Mouse (Mus musculus) stomach, embryonic 16.5 days (tissue): Measurements from ENCODE around the gene BC034090. TPM values are rescaled to one million over a fixed set of nuclear protein-coding genes. Genes with fewer than 3 reads are reported as not detected.

ENCODE experiments used
- ATAC-seq: fragments of 200-750 bp; cut with Nextera tagmentation; 2 replicates; pipeline ENCODE4 v1.8.0; 2017; ENCODE audit warnings: moderate number of reproducible peaks, moderate TSS enrichment; ENCODE audit not compliant: insufficient read depth, low FRiP score
- H3K27ac ChIP-seq: fragments of 300-500 bp; sonication (generic); 2 replicates; pipeline ENCODE4 v1.5.1; 2014; ENCODE audit warnings: low read length
- H3K27me3 ChIP-seq: fragments of 300-500 bp; sonication (generic); 2 replicates; pipeline ENCODE4 v1.6.1; 2014; ENCODE audit warnings: low read length, control low read depth, mixed read lengths; ENCODE audit not compliant: control insufficient read depth, insufficient read depth
- H3K36me3 ChIP-seq: fragments of 300-500 bp; sonication (generic); 2 replicates; pipeline ENCODE4 v1.6.1; 2014; ENCODE audit warnings: low read length; ENCODE audit not compliant: control insufficient read depth, insufficient read depth
- H3K4me1 ChIP-seq: fragments of 300-500 bp; sonication (generic); 2 replicates; pipeline ENCODE4 v1.6.1; 2014; ENCODE audit warnings: low read length, control low read depth, mixed read lengths; ENCODE audit not compliant: control insufficient read depth, insufficient read depth
- H3K4me2 ChIP-seq: fragments of 300-500 bp; sonication (generic); 2 replicates; pipeline ENCODE4 v1.6.1; 2014; ENCODE audit warnings: low read depth, low read length, mixed read lengths
- H3K4me3 ChIP-seq: fragments of 300-500 bp; sonication (generic); replicated peaks from 2 replicates; pipeline ENCODE4 v1.5.1; 2014; ENCODE audit warnings: mild to moderate bottlenecking, low read length
- H3K9ac ChIP-seq: fragments of 300-500 bp; sonication (generic); 2 replicates; pipeline ENCODE4 v1.6.1; 2014; ENCODE audit warnings: low read length
- H3K9me3 ChIP-seq: fragments of 300-500 bp; sonication (generic); replicated peaks from 2 replicates; pipeline ENCODE4 v1.6.1; 2016; ENCODE audit warnings: low read length, control low read depth; ENCODE audit not compliant: control insufficient read depth
- WGBS: fragments of 180-500 bp; shearing (Covaris S2); extraction: QIAGEN DNeasy Blood & Tissue Kit; methylation state at CpG from one replicate; pipeline ENCODE4 v1.1.7; 2014; 5-methylcytosine and 5-hydroxymethylcytosine counted together
- polyA plus RNA-seq: library from polyadenylated mRNA; unstranded; fragments of >200 nt; fragmentation: Nextera tagmentation; extraction: Ambion mirVana; gene quantifications from 2 replicates; pipeline ENCODE4 v1.2.1, GENCODE M21; 2015

The BC034090 gene
- polyA plus RNA-seq, 1 experiment from 2014 or later, result 2.5 TPM

DNA sequence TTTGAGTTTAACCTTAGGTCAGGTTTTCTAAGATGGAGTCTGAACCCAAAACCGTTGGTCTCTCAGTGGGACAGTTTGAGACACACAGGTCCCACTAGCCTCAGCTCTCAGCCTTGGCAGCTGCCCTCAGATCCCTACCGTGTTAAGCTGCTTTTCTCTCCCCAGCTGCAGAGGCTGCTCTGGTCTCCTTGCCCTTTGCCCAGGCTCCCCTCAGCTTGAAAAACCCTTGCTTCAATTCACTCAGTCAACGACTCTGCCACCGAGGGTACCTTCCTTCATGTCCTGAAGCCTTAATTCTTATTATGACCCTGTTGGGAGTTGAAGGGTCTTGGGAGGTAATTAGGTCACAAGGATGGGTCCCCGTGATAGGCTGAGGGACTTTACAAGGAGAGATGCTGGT, 5.7 kb upstream of the BC034090 start:
- no peak for ATAC-seq
- WGBS, result 49% methylated on average over 5 of the region's 5 CpGs

DNA sequence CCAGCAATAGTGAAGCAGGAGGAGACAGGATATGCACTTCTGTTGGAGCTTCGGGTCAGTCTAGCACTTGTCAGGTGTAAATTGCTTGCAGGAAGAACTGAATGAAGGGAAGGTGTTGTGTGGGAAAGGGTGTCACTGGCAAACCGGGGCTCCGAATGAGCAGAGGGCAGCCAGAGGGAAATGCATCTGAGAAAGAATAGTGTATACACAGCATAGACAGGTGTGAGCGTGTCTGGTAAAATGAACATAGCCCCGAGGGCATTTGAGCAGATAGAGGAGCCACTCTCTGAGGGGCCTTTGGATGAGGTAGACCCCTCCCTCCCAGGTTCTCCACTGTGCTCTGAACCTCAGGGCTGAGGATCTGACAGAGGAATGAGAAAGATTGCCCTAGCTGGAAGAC, 3.8 kb upstream of the BC034090 start:
- H3K27ac ChIP-seq, result no peak overlapping the region
- no peak for ATAC-seq
- no peaks in the 10 kb centered on the region; the same call in 1 of the 2 replicates for H3K4me1 ChIP-seq

More for the DNA sequence above, 5.7 kb upstream of the BC034090 start:
- Histone ChIP-seq H3K36me3 (no peaks in the 10 kb centered on the region), H3K4me3 (no peak overlapping the region), H3K9ac (no peak overlapping the region), H3K4me2 (no peak overlapping the region), H3K27ac (no peak overlapping the region), H3K27me3 (peaks cover 11% of the 10 kb centered on the region; the same call in 1 of the 2 replicates), H3K9me3 (no peaks in the 10 kb centered on the region), H3K4me1 (no peaks in the 10 kb centered on the region)

DNA sequence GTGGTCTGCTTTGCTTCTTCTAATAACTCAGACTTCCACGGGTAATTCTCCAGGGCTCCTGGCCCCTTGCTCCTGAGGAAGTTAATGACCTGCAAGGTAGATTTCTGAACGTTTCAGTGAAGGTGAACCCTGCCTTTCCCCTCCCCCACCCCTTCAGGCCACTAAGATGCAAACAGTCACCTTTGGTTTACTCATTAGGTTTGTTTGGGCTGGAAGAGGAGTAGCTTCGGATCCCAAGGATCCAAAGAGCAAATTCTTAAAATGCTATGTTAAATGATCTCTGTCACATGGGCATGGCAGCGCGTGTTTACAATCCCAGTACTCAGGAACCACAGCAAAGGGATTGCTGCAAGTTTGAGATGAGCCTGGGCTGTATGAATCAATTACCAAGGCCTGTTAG, 3.2 kb upstream of the BC034090 start:
- Histone ChIP-seq H3K27me3 (peaks cover 21% of the 10 kb centered on the region), H3K9me3 (no peaks in the 10 kb centered on the region), H3K4me2 (no peak overlapping the region), H3K4me1 (no peaks in the 10 kb centered on the region; the same call in 1 of the 2 replicates), H3K9ac (no peak overlapping the region), H3K36me3 (no peaks in the 10 kb centered on the region), H3K27ac (no peak overlapping the region), H3K4me3 (no peak overlapping the region)
- 21% methylated on average over 5 of the region's 5 CpGs for WGBS
- ATAC-seq, result no peak

More for the DNA sequence above, 3.8 kb upstream of the BC034090 start:
- no peaks in the 10 kb centered on the region for H3K36me3 ChIP-seq
- H3K9me3 ChIP-seq, result no peaks in the 10 kb centered on the region
- H3K9ac ChIP-seq, result no peak overlapping the region
- 42% methylated on average over 5 of the region's 5 CpGs for WGBS
- peaks cover 20% of the 10 kb centered on the region for H3K27me3 ChIP-seq
- no peak overlapping the region for H3K4me2 ChIP-seq
- no peak overlapping the region for H3K4me3 ChIP-seq

DNA sequence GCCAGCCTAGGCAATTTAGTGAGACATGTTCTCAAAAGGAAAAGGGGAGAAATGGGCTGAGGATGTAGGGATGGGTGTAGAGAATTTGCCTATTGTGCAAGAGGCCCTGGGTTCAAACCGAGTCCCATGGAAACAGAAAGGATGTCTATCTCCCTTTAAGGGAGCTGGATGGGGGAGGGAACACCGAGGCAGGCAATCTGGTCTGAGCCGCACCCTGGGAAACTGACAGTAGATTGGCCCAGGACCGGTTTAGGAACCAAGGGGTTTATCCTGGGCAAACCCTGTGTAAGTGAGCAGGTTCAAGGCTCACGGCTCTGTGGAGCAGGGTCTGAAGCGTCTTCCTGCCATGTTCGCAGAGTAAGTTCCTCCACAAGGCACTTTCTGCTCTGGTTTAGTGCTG, 1.3 kb upstream of the BC034090 start:
- Histone ChIP-seq H3K27ac (no peak overlapping the region), H3K4me3 (no peak overlapping the region), H3K4me2 (peak overlapping the region; percentile 79), H3K4me1 (no peaks in the 10 kb centered on the region; the same call in 1 of the 2 replicates), H3K36me3 (no peaks in the 10 kb centered on the region), H3K9ac (no peak overlapping the region), H3K27me3 (peaks cover 21% of the 10 kb centered on the region), H3K9me3 (no peaks in the 10 kb centered on the region)
- WGBS, result 74% methylated on average over 7 of the region's 7 CpGs
- ATAC-seq, result no peak

DNA sequence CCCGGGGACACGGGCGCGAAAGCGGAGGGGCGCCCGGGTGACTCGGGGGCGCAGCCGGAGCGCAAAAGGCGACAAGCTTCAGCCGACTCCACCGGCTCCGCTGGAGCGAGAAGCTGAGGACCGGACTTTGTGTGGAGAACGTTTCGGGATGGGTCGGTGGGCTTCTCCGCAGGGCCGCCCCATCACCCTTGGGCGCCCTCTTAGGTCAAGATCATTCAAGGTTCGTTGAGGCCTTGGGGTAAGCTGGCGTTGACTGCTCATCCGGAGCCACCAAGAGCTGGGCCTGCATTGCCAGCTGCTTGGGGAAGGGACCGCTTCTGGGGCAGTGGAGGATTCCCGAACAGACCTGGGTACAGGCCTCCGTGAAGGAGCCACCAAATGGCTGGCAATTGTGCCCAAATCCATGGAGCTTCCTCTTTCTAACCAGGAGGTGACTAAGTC, 547 bp upstream of the BC034090 start:
- peak overlapping the region; percentile 92 for H3K9ac ChIP-seq
- WGBS, result 10% methylated on average over 29 of the region's 29 CpGs
- no peaks in the 10 kb centered on the region for H3K36me3 ChIP-seq
- H3K4me1 ChIP-seq, result peaks cover under 1% of the 10 kb centered on the region; the same call in 1 of the 2 replicates
- peaks cover 21% of the 10 kb centered on the region for H3K27me3 ChIP-seq
- peak overlapping the region; percentile 65 for H3K4me3 ChIP-seq
- ATAC-seq, result 0 out of 2 replicates have a peak, but pooled peaks have one; percentile 36
- H3K9me3 ChIP-seq, result no peaks in the 10 kb centered on the region
- peak overlapping the region; percentile 64 for H3K27ac ChIP-seq
- H3K4me2 ChIP-seq, result peak overlapping the region; percentile 79

DNA sequence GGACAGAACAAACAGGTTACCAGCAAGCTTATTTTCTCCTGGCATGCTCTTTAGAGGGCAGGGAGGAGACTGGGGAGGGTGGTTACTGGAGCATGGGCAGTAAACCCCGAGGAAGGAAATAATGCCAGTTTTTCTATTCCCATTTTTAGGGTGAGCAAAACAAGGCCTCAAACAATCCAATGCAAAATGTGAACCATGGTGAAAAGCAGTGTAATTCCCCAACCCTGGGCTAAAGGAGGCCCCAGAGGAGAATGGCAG, 1.8 kb downstream of the BC034090 start:
- Histone ChIP-seq H3K27ac (no peak overlapping the region), H3K9me3 (no peaks in the 10 kb centered on the region), H3K4me1 (peaks cover 7% of the 10 kb centered on the region), H3K4me2 (no peak overlapping the region), H3K9ac (no peak overlapping the region), H3K27me3 (peaks cover 21% of the 10 kb centered on the region), H3K36me3 (no peaks in the 10 kb centered on the region), H3K4me3 (no peak overlapping the region)
- ATAC-seq, result no peak
- 84% methylated on average over 1 of the region's 1 CpGs for WGBS

DNA sequence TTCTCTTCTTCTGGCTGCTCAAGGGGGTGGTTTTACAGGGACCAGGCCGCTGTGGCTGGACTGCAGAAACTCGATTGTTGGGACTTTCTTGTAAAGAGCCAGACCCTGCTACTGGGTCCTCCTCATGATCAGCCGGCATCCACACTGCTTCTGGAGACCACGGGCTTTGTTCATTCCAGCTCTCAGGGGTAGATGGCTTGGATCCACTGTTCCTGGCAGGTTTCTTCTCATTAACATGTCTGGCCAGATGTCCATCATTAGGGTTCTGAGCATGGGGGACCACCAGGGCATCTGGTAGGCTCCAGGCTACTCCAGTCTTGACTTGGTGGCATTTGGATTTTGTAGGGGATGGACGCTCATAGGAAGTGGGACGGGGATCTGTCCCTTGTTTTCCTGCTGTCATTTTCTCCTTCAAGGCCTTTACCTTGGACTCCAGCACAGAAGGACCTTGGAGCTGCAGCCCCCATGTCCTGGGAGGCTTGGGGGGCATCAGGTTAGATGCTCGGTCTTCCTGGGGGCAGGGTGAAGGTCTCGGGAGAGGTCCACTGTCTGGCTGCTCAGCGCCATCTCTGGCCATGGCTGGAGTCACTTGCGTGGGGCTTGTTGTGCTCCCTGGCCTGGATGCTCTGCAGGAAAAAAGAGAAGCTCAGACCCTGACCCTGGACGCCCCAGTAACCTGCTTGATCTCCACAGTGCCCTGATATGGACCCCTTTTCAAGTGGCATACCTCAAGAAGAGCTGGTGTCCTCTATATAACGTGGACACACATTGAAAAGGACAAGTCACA, 2.4 kb downstream of the BC034090 start:
- WGBS, result 84% methylated on average over 12 of the region's 12 CpGs
- H3K4me1 ChIP-seq, result peaks cover 9% of the 10 kb centered on the region
- H3K4me3 ChIP-seq, result no peak overlapping the region
- H3K4me2 ChIP-seq, result no peak overlapping the region
- H3K27ac ChIP-seq, result no peak overlapping the region
- H3K9ac ChIP-seq, result no peak overlapping the region
- H3K36me3 ChIP-seq, result no peaks in the 10 kb centered on the region
- no peak for ATAC-seq
- H3K27me3 ChIP-seq, result peaks cover 20% of the 10 kb centered on the region
- no peaks in the 10 kb centered on the region for H3K9me3 ChIP-seq

DNA sequence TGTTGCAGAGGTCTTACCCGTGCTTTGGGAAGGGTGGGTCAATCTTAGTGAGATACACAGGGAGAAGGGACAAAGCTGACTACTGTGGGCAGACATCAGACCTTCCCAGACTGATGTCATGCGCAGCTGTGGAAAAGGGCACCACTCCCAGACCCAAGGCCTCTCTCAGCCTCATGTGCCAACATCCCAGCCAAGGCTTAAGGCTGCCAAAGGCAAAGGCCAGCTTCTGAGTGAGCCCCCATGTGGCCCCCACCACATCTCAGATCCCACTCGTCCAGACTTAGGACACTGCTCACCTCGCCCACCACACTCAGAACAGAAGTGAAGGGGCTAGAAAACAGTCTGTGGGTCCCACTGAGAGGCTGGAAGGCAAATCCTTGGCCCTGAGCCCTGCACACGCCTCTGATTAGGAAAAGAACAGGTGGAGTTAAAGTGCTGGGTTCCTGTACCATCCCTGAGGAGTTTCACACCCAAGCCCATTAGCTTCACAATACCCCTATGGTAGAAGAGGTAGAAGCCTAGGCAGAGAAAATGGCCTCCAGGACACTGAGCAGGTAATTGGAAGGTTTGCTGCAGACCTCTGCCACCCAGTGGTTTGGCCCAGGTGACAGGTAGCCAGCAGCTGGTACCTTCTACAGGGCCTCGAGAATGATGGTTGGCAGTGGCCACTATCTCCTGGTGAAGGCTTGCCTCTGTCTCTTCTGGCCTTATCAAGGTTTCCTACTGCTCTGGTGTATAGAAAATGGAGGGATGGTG, 4.1 kb downstream of the BC034090 start:
- ATAC-seq, result no peak
- Histone ChIP-seq H3K4me3 (no peak overlapping the region), H3K27ac (no peak overlapping the region), H3K9me3 (no peaks in the 10 kb centered on the region), H3K36me3 (no peaks in the 10 kb centered on the region), H3K27me3 (peaks cover 13% of the 10 kb centered on the region), H3K4me2 (no peak overlapping the region), H3K9ac (no peak overlapping the region), H3K4me1 (peaks cover 22% of the 10 kb centered on the region)
- WGBS, result 71% methylated on average over 6 of the region's 6 CpGs

DNA sequence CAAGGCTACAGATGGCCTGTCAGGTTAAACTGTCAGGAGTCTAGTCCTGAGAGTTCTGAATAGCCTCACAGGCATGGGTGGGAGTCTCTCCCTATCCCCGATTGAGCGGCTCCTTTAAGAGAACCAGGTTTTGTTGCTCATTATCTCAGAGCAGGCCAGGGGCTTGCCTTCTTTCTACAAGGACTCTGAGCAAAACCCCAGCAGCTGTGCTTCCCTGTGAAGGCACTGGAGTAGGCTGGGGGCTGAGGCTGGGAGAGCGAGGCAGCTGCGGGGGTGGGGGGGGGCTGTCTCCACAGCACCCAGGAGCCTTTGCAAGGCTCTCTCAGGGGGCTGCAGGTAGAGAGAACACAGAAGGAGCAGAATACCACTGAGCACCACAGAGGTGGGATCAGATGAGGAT, 5.1 kb downstream of the BC034090 start:
- H3K4me3 ChIP-seq, result no peak overlapping the region
- peaks cover 6% of the 10 kb centered on the region; the same call in 1 of the 2 replicates for H3K27me3 ChIP-seq
- H3K27ac ChIP-seq, result no peak overlapping the region
- H3K36me3 ChIP-seq, result no peaks in the 10 kb centered on the region
- peaks cover 28% of the 10 kb centered on the region for H3K4me1 ChIP-seq
- H3K4me2 ChIP-seq, result no peak overlapping the region
- 71% methylated on average over 4 of the region's 4 CpGs for WGBS
- ATAC-seq, result no peak
- H3K9ac ChIP-seq, result 0 out of 2 replicates have a peak overlapping the region, but pooled peaks have one; percentile 54
- no peaks in the 10 kb centered on the region for H3K9me3 ChIP-seq
